Mouse (Mus musculus) kidney, adult 18-20 months (tissue): Measurements from ENCODE around the gene Ccin.
A peak's percentile ranks its signal among the peaks of the same experiment; 100 is the strongest.

ENCODE experiments used
- DNase-seq: peaks from one replicate; pipeline ENCODE4 v3.0.0; 2021

Ccin gene

DNA sequence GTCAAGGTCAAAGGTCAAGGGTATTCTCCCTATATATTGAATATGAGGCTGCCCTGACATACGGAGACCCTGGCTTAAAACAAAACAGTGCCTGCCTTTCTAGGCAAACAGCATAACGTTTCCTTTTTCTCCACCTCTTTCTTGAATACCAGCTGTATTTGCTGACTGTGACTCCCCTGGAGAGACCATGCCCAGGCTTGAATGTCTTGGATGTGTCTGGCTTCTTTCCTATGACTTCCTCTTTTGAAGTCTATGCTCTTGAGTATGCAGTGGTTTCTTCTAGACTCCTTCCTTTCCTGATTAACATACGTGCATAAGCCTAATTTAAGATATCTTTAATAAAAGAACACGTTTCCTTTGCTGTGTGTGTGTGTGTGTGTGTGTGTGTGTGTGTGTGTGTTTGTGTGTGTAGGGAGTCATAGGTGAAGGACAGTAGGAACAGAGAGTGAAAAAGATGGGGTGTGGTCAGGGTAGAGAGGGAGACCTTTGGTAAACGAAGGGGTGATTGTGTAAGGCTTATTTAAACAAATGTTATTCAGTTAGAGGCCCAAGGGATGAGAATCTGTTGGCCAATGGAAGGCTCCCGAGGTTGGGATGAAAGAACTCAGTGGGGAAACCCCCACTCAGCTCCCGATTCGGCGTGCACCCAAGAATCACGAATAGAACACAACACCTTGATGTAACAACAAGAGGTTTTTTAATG lies 8.2 kb upstream of the Ccin start:
- no peak for DNase-seq

DNA sequence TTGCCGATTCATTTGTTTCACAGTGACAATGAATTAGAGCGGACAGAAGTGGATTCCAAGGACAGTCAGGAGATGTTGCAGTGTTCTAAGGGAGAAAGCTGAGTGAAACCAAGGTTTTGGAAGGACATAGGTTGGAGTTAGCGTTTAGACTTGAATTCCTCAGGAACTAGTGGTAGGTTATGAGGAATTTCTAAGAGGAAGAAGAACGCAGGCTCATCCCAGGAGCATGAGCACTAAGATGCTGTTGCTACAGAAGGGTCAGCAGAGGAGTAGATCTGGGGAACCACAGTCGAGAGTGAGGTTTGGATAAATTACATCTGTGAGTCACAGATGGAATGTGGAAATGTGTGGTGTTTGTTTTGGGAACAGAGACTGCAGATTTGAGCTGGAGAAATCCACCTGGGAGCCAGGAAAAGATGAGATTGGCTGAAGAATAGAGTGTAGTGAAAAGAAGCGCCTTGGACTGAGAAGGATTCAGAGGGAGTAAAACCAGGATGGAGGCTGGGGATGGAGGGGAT lies 7.0 kb upstream of the Ccin start:
- DNase-seq, result no peak

DNA sequence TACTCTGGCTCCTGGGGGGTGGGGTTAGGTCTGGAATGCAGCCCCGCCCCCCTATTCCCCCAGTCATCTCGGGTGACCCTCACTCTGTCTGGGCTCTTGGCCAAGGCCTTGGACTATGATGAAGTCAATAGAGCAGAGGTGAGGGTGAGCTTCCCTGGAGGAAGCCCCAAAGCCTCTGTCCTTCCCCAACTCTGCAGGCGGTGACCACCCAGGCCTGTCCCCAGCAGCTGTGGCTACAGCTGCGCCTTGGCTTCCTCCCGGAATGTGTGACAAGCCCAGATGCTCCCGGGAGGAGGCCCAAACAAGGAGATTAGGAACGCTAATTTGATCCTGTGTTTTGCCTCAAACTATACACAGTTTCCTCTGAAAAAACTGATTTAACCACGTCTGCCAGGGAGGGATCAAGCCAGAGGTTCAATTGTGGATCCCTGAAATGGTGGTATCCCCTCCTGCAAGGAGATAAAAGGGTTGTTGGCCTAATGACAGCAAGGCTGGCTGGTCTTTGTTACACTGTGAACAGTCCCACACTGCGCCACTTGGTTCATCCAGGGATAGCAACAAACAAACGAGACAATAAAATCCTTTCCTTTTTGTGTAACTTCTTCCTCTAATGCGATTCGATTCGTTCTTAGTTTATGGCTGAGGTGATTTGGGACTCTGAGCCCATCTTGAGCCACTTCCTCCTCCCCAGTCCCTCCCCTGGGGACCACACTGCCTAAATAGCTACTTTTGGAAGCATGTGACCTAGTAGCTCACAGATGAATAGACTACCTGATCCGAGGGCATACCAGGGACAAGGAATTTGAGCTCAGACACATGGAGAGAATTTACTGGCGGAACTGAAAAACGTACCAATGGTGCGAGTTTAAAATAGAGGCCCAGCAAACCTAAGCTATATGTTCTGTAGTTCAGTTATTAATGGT lies 4.5 kb upstream of the Ccin start:
- DNase-seq, result peak; percentile 17

DNA sequence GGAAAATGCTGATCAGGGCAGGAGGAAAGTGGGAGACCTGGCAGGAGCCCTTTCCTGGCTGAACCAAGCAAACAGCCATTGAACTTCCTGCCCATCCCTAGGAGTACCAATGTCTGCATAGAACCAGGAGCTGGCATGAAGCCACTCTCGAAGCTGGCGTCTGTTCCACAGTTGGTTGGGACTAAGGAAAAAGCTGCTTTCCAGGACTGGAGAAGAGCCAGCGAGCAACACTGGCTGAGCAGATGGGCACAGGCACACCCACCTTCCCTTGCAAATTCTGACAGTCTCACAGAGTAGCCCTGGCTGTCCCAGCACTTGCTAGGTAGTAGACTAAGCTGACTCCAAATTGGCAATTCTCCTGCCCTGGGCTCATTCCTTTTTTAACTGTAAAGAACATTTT lies 3.5 kb upstream of the Ccin start:
- peak; percentile 40 for DNase-seq

DNA sequence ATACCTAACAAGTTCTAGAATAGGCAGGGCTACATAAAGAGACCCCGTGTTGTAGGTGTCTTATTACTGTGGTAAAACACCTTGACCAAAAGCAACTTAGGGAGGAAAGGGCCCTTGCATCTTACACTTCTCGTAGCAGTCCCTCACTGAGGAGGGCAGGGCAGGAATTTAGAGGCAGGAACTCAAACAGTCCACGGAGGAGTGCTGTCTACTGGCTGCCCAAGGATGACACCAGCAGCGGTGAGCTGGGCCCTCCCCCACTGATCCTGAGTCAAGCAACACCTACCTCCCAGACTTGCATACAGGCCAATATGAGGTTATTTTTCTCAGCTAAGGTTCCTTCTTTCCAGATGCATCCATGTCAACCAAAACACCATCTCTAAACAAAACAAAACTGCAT lies 3.0 kb upstream of the Ccin start:
- DNase-seq, result no peak

DNA sequence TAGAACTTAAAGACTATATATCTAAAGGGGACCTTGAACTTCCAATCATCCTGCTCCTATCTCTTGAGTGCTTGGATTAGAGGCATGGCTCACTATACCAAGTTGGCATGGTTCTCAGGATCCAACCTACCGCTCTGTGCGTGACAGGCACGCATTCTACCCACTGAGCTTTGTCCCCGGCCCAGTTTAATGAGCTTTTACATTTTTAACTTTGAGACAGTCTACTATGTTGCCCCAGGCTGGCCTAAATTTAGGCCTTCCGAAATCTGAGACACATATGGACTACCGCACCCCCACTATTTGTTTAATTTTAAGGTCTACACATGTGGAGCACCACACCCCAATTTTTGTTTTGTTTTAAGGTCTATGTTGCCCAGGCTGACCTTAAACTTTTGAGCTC lies 2.4 kb upstream of the Ccin start:
- DNase-seq, result no peak

DNA sequence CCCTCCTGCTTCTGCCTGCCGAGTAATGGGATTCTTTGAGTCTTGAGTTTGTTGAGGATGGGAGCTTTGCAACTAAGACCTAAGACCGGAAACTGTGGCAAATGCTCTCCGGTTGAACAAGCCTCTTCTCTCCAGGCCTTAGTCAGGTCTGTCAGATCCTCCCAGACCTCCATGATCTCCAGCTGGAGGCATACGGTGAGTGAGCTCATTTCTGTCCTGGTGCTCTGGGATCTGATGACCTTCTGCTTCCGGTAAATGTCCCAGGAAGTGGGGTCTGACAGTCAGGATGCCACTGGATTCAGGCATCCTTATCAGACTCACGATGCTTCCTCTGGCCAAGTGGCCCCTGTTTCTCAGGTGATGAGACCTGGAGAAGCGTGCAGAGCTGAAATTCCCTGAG lies 2.0 kb upstream of the Ccin start:
- no peak for DNase-seq

DNA sequence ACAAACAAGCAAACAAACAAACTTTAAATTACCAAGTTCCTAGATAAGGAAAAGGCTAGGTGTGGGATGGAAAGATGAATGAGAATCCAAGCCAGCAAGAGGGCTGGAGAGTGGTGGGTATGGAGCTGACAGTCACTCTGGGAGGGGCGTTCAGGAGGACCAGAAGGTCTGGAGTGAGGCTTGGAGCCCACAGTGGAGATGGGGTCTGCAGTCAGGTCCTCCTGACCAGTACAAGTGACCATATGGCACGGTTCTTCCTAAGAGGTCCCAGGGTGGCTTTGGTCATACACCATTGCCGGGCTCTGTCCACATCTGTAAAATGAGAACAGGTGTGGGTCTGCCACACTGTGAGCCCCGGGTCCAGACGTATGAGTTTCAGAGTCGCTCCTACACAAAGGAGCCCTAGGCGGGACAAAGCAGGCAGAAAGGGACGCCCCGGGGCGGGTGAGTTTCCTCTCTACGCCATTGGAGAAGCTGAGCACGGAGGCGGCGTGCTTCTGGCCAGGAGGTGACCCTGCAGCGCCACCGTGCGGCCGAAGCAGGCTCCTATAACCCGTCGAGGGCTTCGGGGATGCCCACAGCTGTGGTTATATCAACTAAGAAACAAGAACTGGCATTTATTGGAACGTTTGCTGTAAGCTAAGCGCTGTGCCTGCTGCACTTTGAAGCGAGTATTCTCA lies 1.1 kb upstream of the Ccin start:
- peak; percentile 95 for DNase-seq

DNA sequence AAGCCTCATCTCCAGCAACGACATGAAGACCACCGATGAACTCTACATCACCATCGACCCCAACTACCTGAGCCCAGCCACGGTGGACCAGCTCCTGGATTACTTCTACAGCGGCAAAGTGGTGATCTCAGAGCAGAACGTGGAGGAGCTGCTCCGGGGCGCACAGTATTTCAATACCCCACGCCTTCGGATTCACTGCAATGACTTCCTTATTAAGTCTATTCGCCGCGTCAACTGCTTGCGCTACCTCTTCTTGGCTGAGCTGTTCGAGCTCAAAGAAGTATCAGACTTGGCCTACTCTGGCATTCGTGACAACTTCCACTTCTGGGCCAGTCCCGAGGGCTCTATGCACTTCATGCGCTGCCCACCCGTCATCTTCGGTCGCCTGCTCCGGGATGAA lies 473 bp downstream of the Ccin start:
- DNase-seq, result no peak

DNA sequence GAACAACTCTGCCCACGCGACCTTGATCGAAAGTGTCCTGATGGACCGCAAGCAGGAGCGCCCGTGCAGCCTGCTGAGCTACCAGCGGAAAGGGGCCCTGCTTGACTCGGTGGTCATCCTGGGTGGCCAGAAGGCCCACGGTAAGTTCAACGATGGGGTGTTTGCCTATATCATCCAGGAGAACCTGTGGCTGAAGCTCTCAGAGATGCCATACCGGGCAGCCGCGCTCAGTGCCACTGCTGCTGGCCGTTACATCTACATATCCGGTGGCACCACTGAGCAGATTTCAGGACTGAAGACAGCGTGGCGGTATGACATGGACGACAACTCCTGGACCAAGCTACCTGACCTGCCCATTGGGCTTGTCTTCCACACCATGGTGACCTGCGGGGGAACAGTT lies 1.0 kb downstream of the Ccin start:
- DNase-seq, result no peak

DNA sequence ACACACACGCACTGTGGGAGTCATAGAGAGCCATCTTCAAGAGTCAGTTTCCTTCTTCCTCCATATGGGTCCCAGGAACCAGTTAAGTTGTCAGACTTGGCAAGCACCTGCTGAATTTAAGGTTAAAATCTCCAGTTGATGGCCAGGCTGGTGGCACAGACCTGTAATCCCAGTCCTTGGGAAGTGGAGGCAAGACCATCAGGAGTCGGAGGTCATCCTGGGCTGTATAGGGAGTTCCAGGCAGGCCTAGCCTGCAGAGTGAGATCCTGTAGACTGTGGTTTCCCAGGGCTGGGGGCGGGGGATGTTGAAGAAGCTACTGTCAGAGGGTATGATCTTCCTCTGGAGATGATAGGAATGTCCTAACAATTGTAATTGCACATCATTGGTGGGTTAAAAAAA lies 5.7 kb downstream of the Ccin start:
- no peak for DNase-seq

DNA sequence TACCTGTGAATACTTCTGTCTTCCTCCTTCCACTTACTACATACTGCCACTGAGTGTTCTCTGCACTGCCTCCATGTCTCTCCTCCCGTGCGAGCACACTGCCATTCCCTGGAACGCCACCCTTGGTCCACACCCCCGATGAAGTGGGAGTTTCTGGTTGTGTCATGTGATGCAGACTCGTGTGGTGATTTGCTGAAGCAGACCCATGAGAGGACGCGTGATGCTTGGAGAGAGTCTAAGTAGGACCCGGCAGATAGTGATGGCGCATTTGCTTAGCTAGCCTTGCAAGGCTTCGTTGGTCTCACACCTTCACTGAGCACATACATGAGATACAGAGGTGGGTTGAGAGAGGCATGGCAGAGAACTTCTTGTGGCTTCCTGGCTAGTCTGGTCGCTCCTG lies 9.8 kb downstream of the Ccin start:
- no peak for DNase-seq

DNA sequence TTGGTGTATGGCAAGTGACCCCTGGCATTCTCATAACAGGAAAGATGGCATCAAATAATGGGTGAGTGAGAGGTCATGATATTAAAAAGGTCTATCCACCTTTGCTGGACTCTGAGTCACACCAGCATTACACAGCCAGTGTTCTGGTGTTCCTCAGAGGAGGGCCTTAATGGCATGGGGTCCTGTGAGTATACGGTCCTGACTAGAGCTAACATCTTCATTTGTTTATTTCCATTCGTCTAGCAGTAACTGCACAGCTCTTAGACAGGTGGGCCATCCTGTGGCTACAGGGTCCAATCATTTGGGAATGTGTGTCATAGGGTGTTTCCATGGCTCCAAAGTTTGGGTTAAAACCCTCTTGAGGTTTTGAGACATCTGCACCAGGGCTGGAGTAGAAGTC lies 11.1 kb downstream of the Ccin start:
- no peak for DNase-seq

DNA sequence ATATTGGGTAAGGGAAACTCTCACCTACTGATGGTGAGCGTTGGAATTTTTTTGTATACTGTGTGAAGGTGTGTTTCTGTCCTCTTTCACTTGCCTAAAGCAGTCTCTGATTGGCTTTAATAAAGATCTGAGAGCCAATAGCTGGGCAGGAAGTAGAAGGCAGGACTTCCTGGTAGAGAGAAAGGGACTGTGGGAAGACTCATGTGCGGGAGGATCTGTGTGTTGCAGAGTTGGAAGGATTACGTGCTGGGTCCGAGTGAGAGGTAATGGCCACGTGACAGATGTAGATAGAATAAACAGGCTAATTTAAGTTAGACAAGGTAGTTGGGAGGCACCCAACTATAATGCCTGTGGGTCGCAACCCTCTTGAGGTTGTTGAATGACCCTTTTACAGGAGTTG lies 20.3 kb downstream of the Ccin start:
- DNase-seq, result no peak

DNA sequence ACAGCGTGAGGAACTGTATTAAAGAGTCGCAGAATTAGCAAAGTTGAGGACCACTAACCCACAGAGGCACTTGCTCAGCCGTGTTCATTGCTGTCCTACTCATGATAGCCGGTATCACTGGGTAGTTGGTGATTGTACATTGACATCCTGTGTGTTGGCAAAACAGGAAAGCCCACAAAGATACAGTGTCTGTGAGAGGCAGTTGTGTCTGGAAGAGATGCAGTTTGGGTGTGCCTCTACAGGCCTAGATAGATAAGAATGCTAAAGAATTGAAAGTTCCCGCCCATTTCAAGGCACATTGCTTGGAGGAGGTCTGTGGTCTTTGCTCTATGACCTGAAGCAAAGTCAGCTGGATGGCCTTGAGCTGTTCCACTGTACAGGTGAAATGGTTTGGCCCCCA lies 20.8 kb downstream of the Ccin start, which contains the start of gene Clta:
TSS of gene Clta (plus strand) at position 327 of the 400 bp plus-strand sequence.
- DNase-seq, result no peak

DNA sequence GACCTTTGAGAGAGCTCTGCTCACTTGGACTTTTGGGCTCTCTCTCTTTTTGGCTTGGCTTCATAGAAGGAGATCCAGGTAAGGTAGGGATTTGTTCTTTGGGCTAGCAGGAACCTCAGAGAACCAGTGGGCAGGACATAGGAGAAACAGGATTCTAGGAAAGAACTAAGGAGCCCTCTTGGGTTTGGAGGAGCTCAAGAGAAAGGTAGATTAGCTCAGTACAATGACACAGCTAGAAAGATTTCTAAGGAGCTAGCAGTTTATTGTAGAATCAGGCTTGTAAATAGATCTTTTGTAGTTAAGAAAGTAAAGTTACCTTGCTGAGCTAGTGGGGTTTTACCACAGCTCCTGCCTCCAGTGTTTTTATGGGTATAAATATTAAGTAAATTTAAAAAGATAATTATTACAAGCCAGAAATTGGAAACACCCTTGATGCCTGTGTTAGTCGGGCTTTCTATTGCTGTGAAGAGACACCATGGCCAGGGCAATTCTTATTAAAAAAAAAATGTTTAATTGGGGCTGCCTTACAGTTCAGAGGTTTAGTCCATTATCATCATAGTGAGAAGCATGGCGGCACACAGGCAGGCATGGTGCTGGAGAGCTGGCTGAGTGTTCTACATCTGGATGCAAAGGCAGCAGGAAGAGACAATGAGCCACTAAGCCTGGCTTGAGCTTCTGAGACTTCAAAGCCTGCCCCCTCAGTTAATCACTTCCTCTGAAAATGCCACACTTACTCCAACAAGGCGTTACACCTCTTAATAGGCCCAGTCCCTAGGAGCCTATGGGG lies 21.5 kb downstream of the Ccin start:
- no peak for DNase-seq

DNA sequence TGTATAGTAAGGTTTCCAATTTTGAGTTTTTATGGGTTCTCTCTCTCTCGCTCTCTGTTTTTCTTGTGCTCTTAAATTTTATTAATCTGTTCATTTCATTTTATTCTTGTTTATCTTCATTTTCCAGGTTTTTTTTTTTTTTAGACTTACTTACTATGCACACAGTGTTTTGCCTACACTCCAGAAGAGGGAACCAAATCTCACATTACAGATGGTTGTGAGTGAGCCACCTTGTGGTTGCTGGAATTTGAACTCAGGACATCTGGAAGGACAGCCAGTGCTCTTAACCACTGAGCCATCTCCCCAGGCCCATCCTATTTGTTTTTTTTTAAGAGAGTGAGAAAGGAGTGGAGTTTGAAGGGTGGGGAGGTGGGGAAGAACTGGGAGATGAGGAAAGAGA lies 26.9 kb downstream of the Ccin start:
- DNase-seq, result no peak

DNA sequence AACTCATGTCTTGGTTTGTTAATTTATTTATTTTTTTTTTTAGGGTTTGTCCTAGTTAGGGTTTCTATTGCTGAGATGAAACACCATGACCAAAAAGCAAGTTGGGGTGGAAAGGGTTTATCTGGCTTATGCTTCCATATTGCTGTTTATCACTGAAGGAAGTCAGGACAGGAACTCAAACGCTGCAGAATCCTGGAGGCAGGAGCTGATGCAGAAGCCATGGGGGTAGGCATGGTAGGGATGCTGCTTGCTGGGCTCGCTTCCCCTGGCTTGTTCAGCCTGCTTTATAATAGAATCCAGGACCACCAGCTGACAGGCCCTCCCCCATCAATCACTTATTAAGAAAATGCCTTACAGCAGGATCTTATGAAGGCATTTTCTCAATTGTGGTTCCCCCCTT lies 27.6 kb downstream of the Ccin start:
- DNase-seq, result no peak

DNA sequence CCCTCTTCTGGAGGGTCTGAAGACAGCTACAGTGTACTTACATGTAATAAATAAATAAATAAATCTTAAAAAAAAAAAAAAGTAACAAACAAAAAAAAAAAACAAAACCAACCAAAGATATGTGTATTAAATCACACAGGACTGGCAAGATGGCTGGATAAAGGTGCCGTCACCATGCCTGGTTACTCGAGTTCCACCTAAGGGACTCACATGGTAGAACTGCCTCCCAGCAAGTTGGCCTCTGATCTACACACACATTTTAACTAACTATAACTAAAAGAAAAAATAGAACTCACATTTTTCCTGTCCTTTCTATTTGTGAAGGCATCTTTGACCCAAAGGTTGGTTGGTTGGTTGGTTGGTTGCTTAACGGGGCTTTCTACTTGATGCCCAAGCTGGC lies 28.5 kb downstream of the Ccin start:
- DNase-seq, result no peak

DNA sequence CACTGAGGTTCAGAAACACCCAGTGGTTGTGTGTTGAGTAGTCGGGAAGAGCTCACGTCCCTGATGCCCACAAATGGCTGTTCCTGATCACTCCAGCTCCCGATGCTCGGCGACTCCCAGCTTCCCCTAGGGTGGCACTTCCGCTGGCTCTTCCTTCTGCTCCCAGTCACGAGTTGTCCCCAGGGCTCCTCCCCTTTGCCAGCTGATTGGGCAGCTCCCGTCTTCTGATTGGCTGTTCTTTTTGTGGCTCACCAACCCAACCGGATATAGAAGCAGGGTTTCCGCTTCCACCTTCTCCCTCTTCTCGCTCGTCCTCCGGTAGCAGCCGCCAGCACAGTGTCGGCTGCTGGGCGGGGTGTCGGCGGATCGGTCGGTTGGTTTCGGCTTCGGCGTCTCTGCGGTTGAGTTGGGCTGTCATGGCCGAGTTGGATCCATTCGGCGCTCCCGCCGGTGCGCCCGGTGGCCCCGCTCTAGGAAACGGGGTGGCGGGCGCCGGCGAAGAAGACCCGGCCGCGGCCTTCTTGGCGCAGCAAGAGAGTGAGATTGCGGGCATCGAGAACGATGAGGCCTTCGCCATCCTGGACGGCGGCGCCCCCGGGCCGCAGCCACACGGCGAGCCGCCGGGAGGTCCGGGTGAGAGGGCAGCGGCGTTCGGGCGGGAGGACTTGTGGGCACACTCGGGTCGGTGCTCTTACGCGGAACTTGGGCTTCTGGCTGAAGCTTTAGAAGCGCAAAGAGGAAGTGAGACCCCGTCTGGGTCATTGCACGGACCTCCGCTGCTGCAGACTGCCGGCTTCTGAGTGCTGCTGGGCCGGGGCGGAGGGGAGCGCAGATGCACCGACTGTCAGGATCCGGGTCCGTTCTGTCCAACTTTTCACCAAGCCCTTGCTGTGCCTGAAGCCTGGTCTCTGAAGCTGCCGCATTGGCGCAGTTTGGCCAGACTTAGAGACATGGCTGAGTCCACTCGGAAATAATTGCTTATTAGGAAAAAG lies 29.4 kb downstream of the Ccin start:
- peak; percentile 92 for DNase-seq

DNA sequence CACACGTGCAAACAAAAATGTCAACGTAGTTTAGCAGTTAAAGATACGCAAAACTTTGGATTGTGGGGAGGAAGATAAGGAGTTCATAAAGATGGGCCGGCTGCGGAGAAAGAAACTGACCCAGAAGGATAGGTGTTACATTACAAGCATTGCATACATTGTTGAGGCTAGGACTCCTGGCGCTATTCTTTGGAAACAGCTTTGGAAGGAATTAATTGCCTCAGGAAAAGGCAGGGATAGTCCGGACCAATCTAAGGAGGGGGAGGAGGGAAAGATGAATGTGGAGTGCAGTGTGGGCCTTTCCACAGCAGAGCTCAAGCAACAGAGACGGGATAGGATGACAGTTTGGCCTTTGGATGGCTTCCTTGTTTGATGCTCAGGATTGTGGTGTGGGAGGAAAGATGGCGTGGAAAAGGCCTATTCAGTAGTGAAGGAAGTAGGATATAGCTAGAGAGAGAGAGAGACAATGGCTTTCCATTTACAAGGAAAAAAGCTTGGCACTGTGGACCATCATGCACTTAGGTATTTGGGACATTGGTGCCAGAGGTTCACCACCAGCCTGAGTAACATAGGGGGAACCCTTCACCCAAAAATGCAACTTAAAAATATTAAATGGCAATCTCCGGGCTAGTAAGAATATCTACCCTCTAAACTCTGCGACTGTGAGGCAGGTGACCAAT lies 30.2 kb downstream of the Ccin start:
- DNase-seq, result no peak
